Mouse (Mus musculus): ENCODE data around the gene Fgd5.

DNA sequence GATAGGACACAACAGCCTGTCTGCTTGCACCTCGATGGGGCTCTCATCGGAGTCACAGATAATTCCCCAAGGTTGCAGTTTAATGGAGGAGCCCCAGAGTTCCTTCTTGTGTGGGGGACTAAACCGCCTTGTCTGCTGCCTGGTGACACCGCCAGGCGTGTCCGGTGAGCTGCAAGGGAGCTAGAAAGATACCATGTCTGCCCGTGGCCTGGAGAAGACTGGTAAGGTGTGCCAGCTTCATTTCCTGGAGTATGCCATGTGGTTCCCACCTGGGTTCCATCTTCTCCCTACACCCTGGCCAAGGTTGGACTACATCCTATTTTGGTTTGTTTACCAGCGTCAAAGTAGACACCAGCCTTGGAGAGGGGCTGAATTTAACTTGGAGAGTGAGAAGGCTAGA is 11.4 kb downstream of the Fgd5 start:
- TF ChIP-seq POLR2A (IDR thresholded peaks at IDR 0.05; ENCODE audit: borderline replicate concordance, control insufficient read depth, low read depth, low read length) = no peak
- TF ChIP-seq CTCF (IDR thresholded peaks at IDR 0.05; ENCODE audit: control insufficient read depth, insufficient read depth, low read length) = no peak

Data from bone marrow, adult 2 months (tissue).